Mouse (Mus musculus) intestine, postnatal 0 days (tissue): ENCODE measurements around the gene Klhl10. TPM values are rescaled to one million over a fixed set of nuclear protein-coding genes. Genes with fewer than 3 reads are reported as not detected.

ENCODE experiments used
- ATAC-seq: fragments of 200-750 bp; cut with Nextera tagmentation; 2 replicates; pipeline ENCODE4 v1.8.0; 2017; ENCODE audit warnings: mild to moderate bottlenecking, moderate TSS enrichment, moderate library complexity
- H3K27ac ChIP-seq: fragments of 300-500 bp; sonication (generic); 2 replicates; pipeline ENCODE4 v1.5.1; 2014; ENCODE audit warnings: mild to moderate bottlenecking, low read depth, low read length, moderate library complexity
- H3K27me3 ChIP-seq: fragments of 300-500 bp; sonication (generic); replicated peaks from 2 replicates; pipeline ENCODE4 v1.6.1; 2014; ENCODE audit warnings: low read length, mixed read lengths; ENCODE audit not compliant: control insufficient read depth, insufficient read depth
- H3K36me3 ChIP-seq: fragments of 300-500 bp; sonication (generic); 2 replicates; pipeline ENCODE4 v1.6.1; 2014; ENCODE audit warnings: mild to moderate bottlenecking, moderate library complexity; ENCODE audit not compliant: control insufficient read depth, insufficient read depth
- H3K4me1 ChIP-seq: fragments of 300-500 bp; sonication (generic); replicated peaks from 2 replicates; pipeline ENCODE4 v1.6.1; 2014; ENCODE audit warnings: antibody characterized with exemption, low read length, mixed read lengths; ENCODE audit not compliant: control insufficient read depth, insufficient read depth
- H3K4me2 ChIP-seq: fragments of 300-500 bp; sonication (generic); replicated peaks from 2 replicates; pipeline ENCODE4 v1.6.1; 2014; ENCODE audit warnings: low read depth, mild to moderate bottlenecking, moderate library complexity
- H3K4me3 ChIP-seq: fragments of 300-500 bp; sonication (generic); 2 replicates; pipeline ENCODE4 v1.5.1; 2014; ENCODE audit warnings: low read depth, low read length
- H3K9ac ChIP-seq: fragments of 300-500 bp; sonication (generic); 2 replicates; pipeline ENCODE4 v1.6.1; 2014; ENCODE audit warnings: mild to moderate bottlenecking, low read depth, low read length
- H3K9me3 ChIP-seq: fragments of 300-500 bp; sonication (generic); 2 replicates; pipeline ENCODE4 v1.6.1; 2016; ENCODE audit warnings: mixed run types; ENCODE audit not compliant: control insufficient read depth
- CTCF ChIP-seq: sonication (generic); IDR thresholded peaks from 2 replicates; pipeline ENCODE4 v1.5.1; 2016; ENCODE audit warnings: low read depth, mild to moderate bottlenecking, control low read depth, antibody characterized with exemption, moderate library complexity
- WGBS: fragments of 180-500 bp; shearing (Covaris S2); extraction: QIAGEN DNeasy Blood & Tissue Kit; methylation state at CpG from one replicate; pipeline ENCODE4 v1.1.7; 2014; 5-methylcytosine and 5-hydroxymethylcytosine counted together
- microRNA-seq: library from miRNA; unstranded; fragments of <30 nt; microRNA quantifications from one replicate; pipeline ENCODE4, GENCODE M21; 2016
- polyA plus RNA-seq: library from polyadenylated mRNA; unstranded; fragments of >200 nt; fragmentation: Nextera tagmentation; extraction: Ambion mirVana; gene quantifications from 2 replicates; pipeline ENCODE4 v1.2.1, GENCODE M21; 2015

The Klhl10 gene
- polyA plus RNA-seq, 1 experiment from 2014 or later: 0.13 TPM

GRCm38 (mm10) chr11:100504990-100505660, 63.4 kb downstream of the Klhl10 start:
- no peak overlapping the region for H3K4me2 ChIP-seq
- no peak for TF ChIP-seq CTCF
- H3K4me3 ChIP-seq: no peak overlapping the region
- H3K27me3 ChIP-seq: no peaks in the 10 kb centered on the region
- no peak for ATAC-seq
- 87% methylated on average over 12 of the region's 12 CpGs for WGBS
- H3K9ac ChIP-seq: no peak overlapping the region
- H3K9me3 ChIP-seq: no peaks in the 10 kb centered on the region
- H3K4me1 ChIP-seq: no peaks in the 10 kb centered on the region
- H3K36me3 ChIP-seq: peaks cover 80% of the 10 kb centered on the region
- no peak overlapping the region for H3K27ac ChIP-seq

DNA sequence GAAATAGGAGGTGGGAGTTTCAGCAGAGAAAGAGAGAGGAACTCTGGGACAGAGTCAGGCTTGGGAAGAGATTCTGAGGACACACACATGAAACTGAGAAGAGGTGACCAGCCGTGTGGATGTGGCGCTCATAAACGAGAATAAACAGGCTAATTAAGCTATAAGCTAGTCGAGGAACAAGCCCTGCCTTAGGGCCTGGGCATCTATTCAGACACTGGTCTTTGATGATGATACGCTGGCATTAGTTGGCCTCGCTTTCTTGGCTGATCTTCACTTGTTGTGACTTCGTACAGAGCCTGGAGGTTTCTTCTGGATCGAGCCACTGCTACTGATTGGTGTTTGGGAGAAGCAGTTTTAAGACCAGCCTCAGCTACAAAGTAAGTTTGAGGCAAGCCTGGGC, 64.3 kb downstream of the Klhl10 start:
- 91% methylated on average over 8 of the region's 8 CpGs for WGBS
- TF ChIP-seq CTCF: no peak
- H3K9ac ChIP-seq: no peak overlapping the region
- peaks cover 84% of the 10 kb centered on the region for H3K36me3 ChIP-seq
- no peak overlapping the region for H3K27ac ChIP-seq
- no peak for ATAC-seq
- H3K4me3 ChIP-seq: no peak overlapping the region
- H3K4me1 ChIP-seq: no peaks in the 10 kb centered on the region
- H3K9me3 ChIP-seq: no peaks in the 10 kb centered on the region
- H3K27me3 ChIP-seq: no peaks in the 10 kb centered on the region
- H3K4me2 ChIP-seq: no peak overlapping the region

Small RNA genes lying within 50 kb of the gene (microRNA-seq; reads per million reads assigned to microRNA genes)
- gene Gm27374 (not detected), gene Mir7116 (0.82 reads per million)

Other genes with a start within 250 kb of the Klhl10 start
- gene Krt9, start 248.7 kb upstream of the Klhl10 start, polyA plus RNA-seq: not detected in 2 replicates
- 8.9 and 10.0 TPM in 2 replicates for gene Krt14, start 234.4 kb upstream of the Klhl10 start, polyA plus RNA-seq
- not detected in 2 replicates for gene Krt16, start 193.0 kb upstream of the Klhl10 start, polyA plus RNA-seq
- gene Krt17, start 180.9 kb upstream of the Klhl10 start, polyA plus RNA-seq: 5.3 and 7.8 TPM in 2 replicates
- 0.12 and 0.18 TPM in 2 replicates for gene Krt42, start 172.0 kb upstream of the Klhl10 start, polyA plus RNA-seq
- gene Eif1, start 122.0 kb upstream of the Klhl10 start, polyA plus RNA-seq: 1,650 and 1,730 TPM in 2 replicates
- gene Gast, start 107.5 kb upstream of the Klhl10 start, polyA plus RNA-seq: 1.1 and 5.0 TPM in 2 replicates
- gene Hap1, start 85.8 kb upstream of the Klhl10 start, polyA plus RNA-seq: 10.0 and 10.4 TPM in 2 replicates
- gene Jup, start 44.2 kb upstream of the Klhl10 start, polyA plus RNA-seq: 102 and 103 TPM in 2 replicates
- 17.0 and 17.2 TPM in 2 replicates for gene P3h4, start 27.1 kb upstream of the Klhl10 start, polyA plus RNA-seq
- 31.7 and 37.0 TPM in 2 replicates for gene Fkbp10, start 26.2 kb upstream of the Klhl10 start, polyA plus RNA-seq
- 31.6 and 33.0 TPM in 2 replicates for gene Nt5c3b, start 109 bp upstream of the Klhl10 start, polyA plus RNA-seq
- 1.8 and 1.9 TPM in 2 replicates for gene Klhl11, start 30.8 kb downstream of the Klhl10 start, polyA plus RNA-seq
- gene Acly, start 86.1 kb downstream of the Klhl10 start, polyA plus RNA-seq: 29.3 and 29.5 TPM in 2 replicates
- 0.18 and 0.22 TPM in 2 replicates for gene Ttc25, start 103.7 kb downstream of the Klhl10 start, polyA plus RNA-seq
- gene Cnp, start 133.0 kb downstream of the Klhl10 start, polyA plus RNA-seq: 15.6 and 16.3 TPM in 2 replicates
- 52.2 and 55.7 TPM in 2 replicates for gene Nkiras2, start 177.3 kb downstream of the Klhl10 start, polyA plus RNA-seq
- gene Dnajc7, start 178.3 kb downstream of the Klhl10 start, polyA plus RNA-seq: 72.9 and 80.2 TPM in 2 replicates